Comparison of ENCODE assay signal across 7 mouse cellular contexts in genomic region chr8:120588908-120589771, GRCm38 (mm10). TPM values are rescaled to one million over a fixed set of nuclear protein-coding genes. Genes with fewer than 3 reads are reported as not detected.
DNase-seq lines count a peak whose midpoint lies in the region; ATAC-seq lines count a peak whose summit lies in the region.

Gene Gins2, minus strand, starts transcription at chr8:120589304.

- peak within 1 kb of the TSS; percentile 81 for H3K4me2 ChIP-seq in embryonic facial prominence, embryonic 11.5 days (ENCODE audit: low read depth, low read length)
- peak within 1 kb of the TSS; percentile 94 for H3K4me2 ChIP-seq in midbrain, embryonic 13.5 days (replicated peaks)

- no peaks in the 10 kb centered on the region for H3K27me3 ChIP-seq in embryonic facial prominence, embryonic 11.5 days (ENCODE audit: control insufficient read depth, insufficient read depth, low read length)
- no peaks in the 10 kb centered on the region for H3K27me3 ChIP-seq in limb, embryonic 10.5 days (ENCODE audit: low read depth, poor library complexity, severe bottlenecking)
- H3K27me3 ChIP-seq in midbrain, embryonic 13.5 days, result no peaks in the 10 kb centered on the region

- ATAC-seq in embryonic facial prominence, embryonic 11.5 days (replicated peaks; ENCODE audit: insufficient number of reproducible peaks, low FRiP score, low TSS enrichment, low read depth), result peak; percentile 100
- peak; percentile 94 for ATAC-seq in granulocyte monocyte progenitor cell, adult 5-6 weeks (replicated peaks; ENCODE audit: poor library complexity, severe bottlenecking)
- ATAC-seq in midbrain, embryonic 13.5 days, result peak; percentile 99

- no peaks in the 10 kb centered on the region for H3K4me1 ChIP-seq in embryonic facial prominence, embryonic 11.5 days (ENCODE audit: control insufficient read depth, insufficient read depth, low read length)
- peaks cover 40% of the 10 kb centered on the region for H3K4me1 ChIP-seq in limb, embryonic 10.5 days
- peaks cover 29% of the 10 kb centered on the region for H3K4me1 ChIP-seq in midbrain, embryonic 13.5 days (replicated peaks)

- peak within 1 kb of the TSS; percentile 6; the same call in 1 of the 2 replicates for H3K27ac ChIP-seq in embryonic facial prominence, embryonic 11.5 days (replicated peaks; ENCODE audit: low read depth, low read length)
- H3K27ac ChIP-seq in limb, embryonic 10.5 days, result peak within 1 kb of the TSS; percentile 93
- H3K27ac ChIP-seq in midbrain, embryonic 13.5 days, result peak within 1 kb of the TSS; percentile 45

- peak within 1 kb of the TSS; percentile 78 for H3K9ac ChIP-seq in embryonic facial prominence, embryonic 11.5 days (replicated peaks; ENCODE audit: low read length)
- H3K9ac ChIP-seq in midbrain, embryonic 13.5 days (replicated peaks), result peak within 1 kb of the TSS; percentile 71

- H3K36me3 ChIP-seq in embryonic facial prominence, embryonic 11.5 days (replicated peaks; ENCODE audit: control insufficient read depth, insufficient read depth, low read depth, low read length), result peaks cover 2% of the 10 kb centered on the region; the same call in 1 of the 2 replicates
- H3K36me3 ChIP-seq in limb, embryonic 10.5 days, result peaks cover 33% of the 10 kb centered on the region
- H3K36me3 ChIP-seq in midbrain, embryonic 13.5 days, result no peaks in the 10 kb centered on the region

- DNase-seq in adrenal gland, postnatal 14 days, result peak; percentile 99
- peak; percentile 100 for DNase-seq in embryonic facial prominence, embryonic 11.5 days (ENCODE audit: low spot score)
- DNase-seq in kidney, adult 11 months, result peak; percentile 100
- peak; percentile 98 for DNase-seq in limb, embryonic 10.5 days (ENCODE audit: low spot score)
- DNase-seq in spleen, adult 12 weeks (ENCODE audit: low spot score), result peak; percentile 98

- WGBS in embryonic facial prominence, embryonic 11.5 days, result under 1% methylated on average over 67 of the region's 67 CpGs
- WGBS in limb, embryonic 10.5 days, result 1% methylated on average over 67 of the region's 67 CpGs
- under 1% methylated on average over 67 of the region's 67 CpGs for WGBS in midbrain, embryonic 13.5 days

- H3K9me3 ChIP-seq in embryonic facial prominence, embryonic 11.5 days (replicated peaks; ENCODE audit: control insufficient read depth, low read length), result no peaks in the 10 kb centered on the region
- no peaks in the 10 kb centered on the region for H3K9me3 ChIP-seq in limb, embryonic 10.5 days (replicated peaks)
- H3K9me3 ChIP-seq in midbrain, embryonic 13.5 days, result no peaks in the 10 kb centered on the region

- peak within 1 kb of the TSS; percentile 74 for H3K4me3 ChIP-seq in embryonic facial prominence, embryonic 11.5 days (ENCODE audit: low read depth, low read length)
- H3K4me3 ChIP-seq in limb, embryonic 10.5 days, result peak within 1 kb of the TSS; percentile 91
- peak within 1 kb of the TSS; percentile 57 for H3K4me3 ChIP-seq in midbrain, embryonic 13.5 days (replicated peaks)

RNA-seq across cellular contexts. Expression of gene Gins2, which starts in this region (rescaled TPM):
- 10.3 and 15.5 TPM in 2 replicates for total RNA-seq in adrenal gland, postnatal 14 days (2021)
- 127 and 132 TPM in 2 replicates for polyA plus RNA-seq in embryonic facial prominence, embryonic 11.5 days (2014; fragmentation: Nextera tagmentation; extraction: Ambion mirVana)
- total RNA-seq in granulocyte monocyte progenitor cell, adult 5-6 weeks (2014; fragmentation: Nextera tagmentation), result 54.6 and 81.8 TPM in 2 replicates
- total RNA-seq in granulocyte monocyte progenitor cell, adult 5-6 weeks (2017), result 42.4 and 47.6 TPM in 2 replicates
- polyA plus RNA-seq in limb, embryonic 10.5 days (2016; fragmentation: Nextera tagmentation; extraction: Ambion mirVana), result 153 and 167 TPM in 2 replicates
- polyA plus RNA-seq in midbrain, embryonic 13.5 days (2015; fragmentation: Nextera tagmentation; extraction: Ambion mirVana), result 36.7 and 37.9 TPM in 2 replicates

Comparison
In these comparisons a context has a peak if more than half of its experiments do, and no peak if none do; other contexts are left out.
1. Peak in every context shown above with its lines: DNase-seq, ATAC-seq, H3K4me3 ChIP-seq and H3K27ac ChIP-seq.
2. H3K27ac ChIP-seq: peak in every context shown above with its lines; median percentile 93 in limb, embryonic 10.5 days; 45 in midbrain, embryonic 13.5 days; 6 in embryonic facial prominence, embryonic 11.5 days.